Mouse (Mus musculus) megakaryocyte-erythroid progenitor cell, adult 5-6 weeks (primary cell): Measurements from ENCODE around the gene Pole2. TPM values are rescaled to one million over a fixed set of nuclear protein-coding genes. Genes with fewer than 3 reads are reported as not detected.
A peak's percentile ranks its signal among the peaks of the same experiment; 100 is the strongest.

Experiments
- ATAC-seq: replicated peaks from 2 replicates; pipeline ENCODE4 v1.8.0; 2016; ENCODE audit warnings: mild to moderate bottlenecking, inconsistent platforms; ENCODE audit not compliant: severe bottlenecking, poor library complexity, low FRiP score, low TSS enrichment
- total RNA-seq, 2 experiments: library from RNA; stranded (forward) in 1 of 2; stranded (reverse) in 1 of 2; fragments of 200-1000, 215-1000 nt in 1 of 2; fragments of >200 nt in 1 of 2; fragmentation: Nextera tagmentation in 1 of 2; gene quantifications; 2 replicates each; pipeline ENCODE4 v1.2.3; 2014 to 2017

Pole2 gene
- total RNA-seq, 2 experiments from 2014 or later, result 39.8 to 69.2 TPM

DNA sequence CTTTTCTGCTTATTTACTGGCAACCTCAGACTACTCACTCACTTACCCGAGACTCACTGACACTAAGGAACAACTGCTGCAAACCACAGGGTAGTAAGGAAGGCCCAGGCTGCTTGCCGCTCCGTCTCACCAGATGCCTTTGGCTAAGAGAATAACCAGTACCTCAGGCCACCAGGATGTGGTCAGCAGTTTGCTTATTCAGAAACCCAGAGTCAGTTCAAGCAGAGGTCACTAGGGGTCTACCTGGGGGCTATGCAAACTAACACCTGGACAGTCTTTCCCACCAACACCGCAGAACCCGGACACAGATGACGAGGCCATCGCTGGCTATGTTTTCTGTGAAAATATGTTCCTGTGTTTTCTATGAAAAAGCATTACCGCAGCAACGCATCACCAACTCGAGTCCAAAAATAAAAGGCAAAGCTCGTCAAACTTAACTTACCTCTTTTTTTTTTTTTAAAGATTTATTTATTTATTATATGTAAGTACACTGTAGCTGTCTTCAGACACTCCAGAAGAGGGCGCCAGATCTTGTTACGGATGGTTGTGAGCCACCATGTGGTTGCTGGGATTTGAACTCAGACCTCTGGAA lies 14.7 kb downstream of the Pole2 start:
- ATAC-seq, result no peak

DNA sequence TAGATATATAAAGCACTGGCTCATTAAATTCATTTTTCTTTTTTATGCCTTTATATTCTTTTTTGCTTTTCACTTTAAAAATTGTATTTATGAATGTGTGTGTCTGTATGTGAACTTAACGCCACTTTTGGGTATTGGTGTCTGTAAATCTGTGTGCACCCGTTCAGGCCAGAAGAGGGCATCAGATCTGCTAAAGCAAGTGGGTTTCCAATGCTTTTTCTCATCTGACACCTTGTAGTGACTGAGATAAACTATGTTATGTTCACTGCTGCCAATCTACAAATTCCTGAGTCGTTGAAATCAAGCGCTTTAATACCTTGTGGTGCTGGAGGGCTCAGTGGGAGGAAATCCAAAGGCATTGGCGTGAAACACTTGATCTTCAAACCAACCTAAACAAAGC lies 16.9 kb downstream of the Pole2 start:
- no peak for ATAC-seq

DNA sequence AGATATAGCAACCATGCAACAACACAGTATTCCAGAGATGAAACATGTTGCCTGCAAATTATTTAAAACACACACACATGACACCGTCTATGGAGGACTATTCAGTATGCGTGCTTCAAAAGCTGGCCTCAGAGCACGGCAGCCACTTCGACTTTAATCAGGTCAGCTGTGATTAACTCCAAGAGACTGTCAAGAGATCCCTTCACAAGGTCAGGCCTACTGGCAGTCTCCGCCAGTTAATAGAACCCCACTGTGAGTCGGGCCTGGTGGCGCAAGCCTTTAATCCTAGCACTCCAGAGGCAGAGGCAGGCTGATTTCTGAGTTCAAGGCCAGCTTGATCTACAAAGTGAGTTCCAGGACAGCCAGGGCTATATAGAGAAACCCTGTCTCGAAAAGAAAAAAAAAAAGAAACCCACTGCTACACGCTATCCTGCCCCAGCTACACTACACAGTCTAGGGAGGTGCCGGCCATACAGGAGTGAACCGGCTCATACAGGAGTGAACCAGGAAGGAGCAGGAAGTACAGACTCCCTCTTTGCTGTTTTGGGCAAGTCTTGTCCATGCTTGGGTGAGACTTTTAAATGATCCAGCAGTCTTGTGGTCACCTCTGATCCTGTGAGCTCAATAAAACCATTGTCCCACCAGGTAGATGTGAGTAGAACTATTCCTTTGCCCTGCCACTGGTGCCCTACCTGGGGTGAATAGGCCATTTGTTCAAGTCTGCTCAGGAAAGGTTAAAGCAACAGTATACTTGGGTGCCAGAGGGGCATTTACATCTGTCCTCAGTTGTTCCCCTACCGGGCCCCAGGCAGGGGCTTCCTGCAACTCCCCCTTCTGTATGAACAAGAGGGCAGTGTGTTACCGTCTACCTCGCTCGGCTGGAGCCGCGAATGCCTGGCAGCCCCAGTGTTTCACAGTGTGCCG lies 17.7 kb downstream of the Pole2 start:
- ATAC-seq, result no peak

DNA sequence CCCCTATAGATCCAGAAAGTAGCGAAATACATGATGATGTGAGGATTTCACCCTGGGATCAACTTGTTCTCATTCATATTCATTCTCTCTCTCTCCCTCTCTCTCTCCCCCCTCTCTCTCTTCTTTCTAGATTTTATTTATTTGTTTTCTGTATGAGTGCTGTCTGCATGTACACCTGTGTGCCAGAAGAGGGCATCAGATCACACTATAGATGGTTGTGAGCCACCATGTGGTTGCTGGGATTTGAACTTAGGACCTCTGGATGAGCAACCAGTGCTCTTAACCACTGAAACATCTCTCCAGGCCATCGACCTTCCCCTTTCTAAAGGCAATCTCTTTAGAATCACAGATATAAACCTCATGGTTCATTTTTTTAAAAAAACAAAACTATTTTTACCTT lies 19.5 kb downstream of the Pole2 start:
- ATAC-seq, result no peak

DNA sequence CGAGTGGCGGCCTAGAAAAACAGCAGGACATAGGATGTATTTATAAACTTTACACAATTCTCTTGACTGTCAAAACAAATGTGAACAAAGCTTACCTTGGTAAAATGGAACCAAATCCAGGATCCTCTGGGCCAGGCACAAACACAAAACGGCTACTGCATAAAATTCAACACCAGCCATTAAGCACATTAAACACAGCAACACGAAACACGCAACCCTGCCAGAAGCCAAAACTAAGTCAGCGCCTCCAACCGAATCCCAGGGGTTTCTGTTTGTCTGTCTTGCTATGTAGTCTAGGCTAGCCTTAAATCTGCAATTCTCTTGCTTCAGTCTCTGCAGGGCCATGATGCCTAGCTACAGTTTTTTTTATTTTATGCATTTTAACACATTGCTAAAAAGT lies 20.1 kb downstream of the Pole2 start:
- ATAC-seq, result no peak

DNA sequence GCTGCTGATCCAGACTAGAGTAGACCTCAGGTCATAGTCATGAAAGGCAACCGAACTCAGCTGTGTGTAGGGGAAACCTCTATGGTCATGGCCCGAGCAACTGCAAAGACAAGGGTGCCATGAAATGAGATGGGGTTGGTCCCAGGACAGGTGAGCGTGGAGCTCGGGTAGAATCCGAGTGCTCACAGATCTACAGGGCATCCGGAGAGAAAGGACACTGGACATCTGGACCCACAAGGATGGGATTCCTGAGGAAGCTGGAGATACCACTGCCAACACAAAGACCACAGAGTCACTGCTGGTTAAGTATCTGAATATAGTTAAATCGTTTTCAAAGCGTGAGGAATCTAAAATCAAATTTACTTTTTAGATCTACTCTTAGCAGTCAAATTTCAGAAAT lies 20.6 kb downstream of the Pole2 start:
- ATAC-seq, result no peak

DNA sequence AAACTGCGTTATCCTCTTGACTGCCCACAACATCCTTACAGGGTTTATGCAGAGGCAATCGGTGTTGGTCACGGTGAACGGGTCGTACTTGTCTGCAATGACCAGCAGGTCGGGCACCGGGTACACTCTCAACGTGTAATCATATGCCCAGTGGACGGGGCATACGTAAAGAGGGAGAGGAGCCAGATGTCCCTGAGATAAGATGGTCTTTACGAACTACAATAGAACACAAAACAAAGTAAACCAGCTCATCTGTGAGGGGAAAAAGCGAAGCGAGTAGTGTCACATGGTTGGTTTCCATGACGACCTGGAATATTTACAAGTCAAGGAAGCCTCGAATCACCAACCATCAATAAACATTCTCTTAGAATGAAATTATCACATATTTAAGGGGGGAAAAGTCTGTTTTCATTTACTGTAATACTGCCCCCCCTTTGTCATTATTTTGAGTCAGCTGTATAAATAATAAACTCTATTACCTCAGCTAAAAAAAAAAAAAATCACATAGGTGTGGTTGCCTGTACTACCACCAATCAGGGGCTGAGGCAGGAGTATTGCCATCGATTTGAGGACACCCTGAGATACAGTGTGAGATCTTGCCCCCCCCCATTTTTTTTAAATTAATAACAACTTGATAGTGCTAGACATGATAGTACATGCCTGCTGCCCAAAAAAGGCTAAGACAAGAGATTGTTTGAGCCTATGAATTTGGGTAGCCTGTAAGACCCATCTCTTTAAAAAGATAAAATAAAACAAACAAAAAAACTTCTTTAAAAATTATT lies 23.8 kb downstream of the Pole2 start, which contains the start of gene Gm49384:
Gene Gm49384 (minus strand): TSS at position 216 of the 782 bp plus-strand sequence.
- ATAC-seq, result no peak

DNA sequence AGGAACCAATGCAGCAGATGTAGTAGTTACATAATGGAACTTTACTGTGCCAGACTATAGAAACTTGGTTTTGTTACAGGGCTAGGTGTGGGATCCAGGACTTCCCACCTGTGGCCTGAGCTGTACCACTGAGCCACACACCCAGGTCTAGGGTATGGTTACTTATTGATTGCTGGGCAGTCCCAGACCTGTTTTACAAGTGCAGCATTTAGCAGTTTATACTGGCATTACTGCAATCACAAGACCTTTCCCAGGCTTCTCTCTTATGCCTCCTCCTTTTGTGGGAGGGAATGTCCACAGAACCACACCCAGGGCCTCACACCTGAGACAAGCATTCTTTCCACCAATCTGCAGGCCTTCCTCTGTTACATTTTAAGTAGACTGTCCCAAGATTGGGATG lies 29.0 kb downstream of the Pole2 start:
- ATAC-seq, result no peak

DNA sequence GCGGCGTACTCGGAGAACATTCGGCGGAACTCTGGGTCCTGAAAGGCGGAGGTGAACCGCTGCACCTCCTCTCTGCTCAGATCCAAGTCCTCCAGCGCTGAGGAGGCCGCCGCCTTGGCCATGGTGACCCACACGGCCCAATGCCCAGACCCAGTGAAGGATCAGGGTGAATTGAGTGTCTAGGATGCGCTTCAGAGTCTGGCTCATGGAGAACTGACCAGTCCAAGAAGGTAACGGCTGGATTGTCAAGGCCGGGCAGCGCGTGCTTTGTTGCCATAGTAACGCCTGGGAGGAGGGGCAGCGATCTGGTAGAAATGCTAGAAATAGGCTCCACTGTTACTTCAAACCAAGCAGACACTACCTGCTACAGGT lies 29.8 kb downstream of the Pole2 start, which contains the start of gene Dnaaf2:
Gene Dnaaf2 (minus strand): TSS at position 266 of the 372 bp plus-strand sequence.
- peak; percentile 60 for ATAC-seq

DNA sequence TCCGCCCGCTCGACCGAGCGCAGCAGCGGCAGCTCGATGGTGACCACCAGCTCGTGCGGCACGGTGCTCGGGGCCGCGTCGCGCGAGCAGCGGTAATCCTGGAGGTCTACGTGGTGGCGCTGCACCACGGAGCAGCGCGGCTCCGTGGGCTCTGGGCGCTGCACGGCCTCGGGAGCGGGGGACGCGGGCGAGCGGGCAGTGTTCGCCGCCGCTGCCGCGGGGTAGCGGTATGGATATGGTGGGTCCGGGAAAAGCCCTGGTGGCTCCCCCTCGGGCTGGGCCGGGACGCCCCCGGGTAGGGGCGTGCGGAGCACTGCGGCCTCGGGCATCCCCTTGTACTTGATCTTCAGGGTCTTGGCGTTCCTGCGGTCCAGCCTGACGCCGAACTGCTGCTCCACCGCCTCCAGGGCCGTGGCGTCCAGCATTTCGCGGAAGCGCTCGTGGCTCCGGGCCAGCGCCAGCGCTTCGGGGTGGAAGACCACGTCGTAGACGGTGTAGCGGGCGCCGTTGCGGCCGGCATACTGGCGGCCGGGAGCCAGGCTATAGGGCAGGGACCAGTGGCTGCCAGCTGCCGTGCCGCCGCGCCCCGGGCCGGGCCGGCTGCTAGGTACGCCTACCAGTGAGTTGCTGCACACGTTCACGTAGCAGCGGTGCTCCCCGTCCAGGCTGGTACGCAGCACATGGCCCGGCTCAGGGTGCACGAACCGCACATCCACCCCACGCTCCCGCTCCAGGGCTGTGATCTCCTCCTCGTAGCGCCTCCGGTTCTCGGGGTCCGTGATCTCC lies 30.4 kb downstream of the Pole2 start:
- peak; percentile 90 for ATAC-seq

DNA sequence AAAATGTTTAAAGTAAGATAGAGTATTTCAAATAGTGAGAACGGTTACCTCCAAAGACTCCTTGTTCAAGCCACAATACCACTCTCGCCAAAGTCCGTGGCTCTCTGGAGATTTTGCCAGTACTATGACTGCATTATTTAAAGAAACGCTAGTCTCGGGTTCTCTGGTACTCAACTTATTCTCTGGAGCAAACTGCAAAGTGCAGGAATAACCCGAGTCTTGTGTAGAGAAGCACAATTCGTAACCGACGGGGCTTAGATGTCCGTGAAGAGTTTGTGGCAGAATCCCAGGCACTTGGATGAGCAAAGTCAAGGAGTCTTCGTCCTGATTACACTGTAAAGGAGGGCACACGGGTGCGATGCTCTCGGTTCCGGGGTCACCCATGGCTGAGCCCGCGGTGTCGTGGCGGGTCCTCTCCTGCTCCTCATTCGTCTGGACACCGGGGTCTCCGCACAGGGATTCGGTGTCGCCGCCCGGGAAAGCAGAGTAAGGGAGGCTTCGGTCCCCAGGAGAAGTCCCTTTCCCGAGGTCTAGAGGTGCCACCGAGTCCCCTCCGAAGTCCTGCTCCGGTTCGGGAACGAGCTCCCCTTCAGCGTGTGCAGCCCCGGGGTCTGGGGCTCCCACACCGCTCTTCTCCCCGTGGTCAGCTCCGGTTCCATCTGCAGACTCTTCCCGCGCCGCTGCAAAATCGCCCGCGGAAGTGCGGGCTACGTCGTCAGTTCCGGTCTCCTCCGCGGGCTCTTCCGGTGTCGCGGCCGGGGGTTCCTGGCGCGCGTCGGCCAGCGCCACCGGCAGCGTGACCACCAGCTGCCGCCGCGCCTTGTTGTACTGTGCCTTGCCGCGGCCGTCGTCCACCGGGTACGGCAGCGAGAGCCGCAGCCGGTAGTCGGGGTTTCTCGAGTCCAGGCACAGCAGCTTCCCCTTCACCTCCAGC lies 31.3 kb downstream of the Pole2 start, which contains the start of gene Gm49383:
Gene Gm49383 (minus strand): TSS at position 661 of the 934 bp plus-strand sequence.
- peak; percentile 73 for ATAC-seq

DNA sequence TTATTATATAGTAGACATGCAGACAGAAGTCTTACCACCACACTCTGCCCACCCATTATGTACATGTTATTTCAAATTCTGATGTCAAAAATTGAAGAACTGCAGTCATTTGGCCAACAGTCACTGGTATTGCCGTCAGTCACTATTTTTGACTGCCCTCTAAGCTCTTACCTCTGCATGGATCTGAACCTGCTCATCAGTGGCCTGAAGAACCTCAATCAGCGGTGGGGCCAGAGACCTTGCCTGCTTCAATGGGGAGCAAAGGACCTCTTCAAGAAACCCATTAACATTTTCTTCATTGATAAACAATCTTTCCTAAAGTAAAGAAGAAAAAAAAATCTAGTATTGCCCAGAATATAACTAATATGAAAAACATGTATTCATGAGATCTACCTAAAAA lies 35.4 kb downstream of the Pole2 start:
- ATAC-seq, result no peak

DNA sequence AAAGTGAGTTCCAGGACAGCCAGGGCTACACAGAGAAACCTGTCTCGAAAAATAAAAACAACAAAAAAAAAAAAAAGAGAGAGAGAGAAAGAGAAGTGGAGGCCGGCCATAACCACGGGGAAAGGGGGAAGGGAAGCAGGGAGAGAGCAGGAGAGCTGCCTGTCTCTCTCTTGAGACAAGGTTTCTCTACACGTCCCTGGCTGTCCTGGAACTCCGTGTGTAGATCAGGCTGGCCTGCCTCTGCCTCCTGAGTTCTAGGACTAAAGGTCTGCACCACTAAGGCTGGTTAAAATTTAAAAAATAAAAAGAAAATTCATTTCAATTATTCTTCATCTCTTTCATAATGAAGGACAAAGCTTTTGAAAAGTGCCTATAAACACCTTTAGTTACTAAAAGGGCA lies 36.6 kb downstream of the Pole2 start:
- ATAC-seq, result no peak

DNA sequence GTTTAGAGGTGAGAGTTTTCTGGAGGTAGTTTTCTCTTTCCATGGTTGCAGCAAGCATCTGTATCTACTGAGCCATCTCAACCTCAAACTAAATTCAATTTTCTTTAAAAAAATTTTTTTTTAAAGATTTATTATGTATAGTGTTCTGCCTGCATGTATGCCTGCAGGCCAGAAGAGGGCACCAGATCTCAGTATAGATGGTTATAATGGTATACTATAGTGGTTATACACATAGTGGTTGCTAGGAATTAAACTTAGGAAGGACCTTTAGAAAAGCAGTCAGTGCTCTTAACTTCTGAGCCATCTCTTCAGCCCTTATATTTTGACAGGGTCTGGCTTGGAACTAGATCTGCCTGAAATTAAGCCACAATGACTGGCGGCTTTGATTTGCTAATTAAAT lies 37.5 kb downstream of the Pole2 start:
- ATAC-seq, result peak; percentile 62

DNA sequence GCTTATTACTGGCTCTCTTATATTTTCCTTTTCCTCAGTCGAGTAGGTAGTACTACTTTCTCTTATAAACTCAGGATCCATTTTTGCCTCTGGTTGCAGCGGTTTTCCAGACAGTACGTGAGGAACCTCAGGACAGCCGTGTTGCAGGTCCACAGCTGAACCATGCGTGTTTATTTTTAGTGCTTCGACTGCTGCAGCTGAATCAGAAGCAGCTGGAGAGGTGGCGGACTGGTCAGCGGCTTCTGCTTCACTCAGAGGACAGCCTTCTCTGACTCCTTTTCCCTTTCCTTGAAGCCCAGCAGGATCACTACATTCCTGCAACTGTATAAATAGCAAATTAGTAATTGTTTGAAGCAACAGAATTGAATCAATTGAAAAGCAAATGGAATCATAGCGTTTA lies 37.9 kb downstream of the Pole2 start:
- ATAC-seq, result no peak

DNA sequence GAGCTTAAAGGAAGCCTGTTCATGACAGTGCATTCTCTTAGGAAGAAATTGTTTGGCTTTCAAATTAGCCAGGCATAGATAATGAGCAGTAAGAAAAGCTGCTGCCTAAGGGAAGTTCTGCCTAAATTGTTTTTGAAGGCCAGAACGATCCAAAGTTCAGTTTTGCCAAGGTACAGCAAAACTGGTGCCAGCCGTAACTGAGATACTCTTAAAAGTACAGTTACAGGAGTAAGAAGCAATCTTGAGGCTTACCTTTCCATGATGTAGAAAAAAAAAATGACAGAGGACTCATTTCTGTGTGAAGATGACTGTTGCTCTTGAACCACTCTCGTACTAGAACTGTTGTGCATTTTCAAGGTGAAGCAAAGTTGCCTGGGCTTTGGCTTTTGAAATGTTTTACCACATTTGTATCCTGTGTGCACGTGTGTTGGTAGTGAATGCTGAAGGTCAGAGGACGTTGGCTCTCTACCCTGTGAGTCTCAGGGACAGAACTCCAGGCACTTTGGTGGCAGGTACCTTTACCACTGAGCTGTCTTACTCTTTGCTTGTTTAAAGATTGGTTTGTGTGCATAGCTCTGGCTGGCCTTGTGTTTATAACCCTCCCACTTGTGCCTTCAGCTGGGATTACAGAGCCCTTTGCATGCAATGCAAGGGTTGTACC lies 41.1 kb downstream of the Pole2 start:
- ATAC-seq, result no peak

DNA sequence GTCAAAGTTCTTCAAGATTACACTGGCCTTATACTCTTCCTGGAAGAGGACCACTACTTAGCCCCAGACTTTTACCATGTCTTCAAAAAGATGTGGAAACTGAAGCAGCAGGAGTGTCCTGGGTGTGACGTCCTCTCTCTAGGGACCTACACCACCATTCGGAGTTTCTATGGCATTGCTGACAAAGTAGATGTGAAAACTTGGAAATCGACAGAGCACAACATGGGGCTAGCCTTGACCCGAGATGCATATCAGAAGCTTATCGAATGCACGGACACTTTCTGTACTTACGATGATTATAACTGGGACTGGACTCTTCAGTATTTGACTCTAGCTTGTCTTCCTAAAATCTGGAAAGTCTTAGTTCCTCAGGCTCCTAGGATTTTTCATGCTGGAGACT lies 42.6 kb downstream of the Pole2 start:
- ATAC-seq, result no peak
